Mouse (Mus musculus) thymus, postnatal 0 days (tissue): ENCODE measurements around the gene Lgr6. TPM values are rescaled to one million over a fixed set of nuclear protein-coding genes. Genes with fewer than 3 reads are reported as not detected.

Experiments
- DNase-seq: peaks from one replicate; pipeline ENCODE4 v3.0.0-alpha.2; 2015; ENCODE audit warnings: low spot score
- polyA plus RNA-seq: library from polyadenylated mRNA; unstranded; fragments of >200 nt; fragmentation: Nextera tagmentation; extraction: Ambion mirVana; gene quantifications from 2 replicates; pipeline ENCODE4 v1.2.1, GENCODE M21; 2015

Gene Lgr6
- polyA plus RNA-seq, 1 experiment from 2014 or later: 0.12 TPM

DNA sequence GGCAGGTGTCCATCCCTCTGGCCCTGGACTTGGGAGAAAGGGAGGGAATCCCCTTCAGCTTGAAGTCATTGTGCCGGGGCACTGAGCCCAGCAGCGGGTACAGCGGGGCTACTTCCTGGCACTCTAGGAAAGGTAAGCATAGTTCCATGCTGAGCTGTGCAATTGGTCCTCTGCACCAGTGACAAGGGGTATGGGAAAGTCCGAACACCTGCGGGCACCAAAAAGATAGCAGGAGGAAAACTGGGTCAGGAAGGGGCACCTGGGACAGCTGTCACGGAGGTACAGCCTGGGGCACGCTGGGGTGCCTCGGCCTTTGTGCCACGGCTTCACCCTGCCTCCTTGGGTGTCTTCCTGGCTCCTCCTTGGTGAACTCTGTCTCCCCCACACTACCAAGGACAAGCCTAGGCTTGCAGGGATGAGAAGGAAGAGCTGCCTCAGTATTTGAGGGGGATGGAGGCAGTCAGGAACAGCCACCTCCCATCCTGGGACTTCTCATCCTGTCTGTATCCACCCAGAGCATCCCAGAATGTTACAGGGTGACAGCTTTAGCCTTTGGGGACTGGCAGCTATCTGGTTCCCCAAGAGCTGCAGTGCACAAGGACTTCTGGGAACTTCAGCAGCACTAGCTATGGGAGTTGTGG lies 24.6 kb upstream of the Lgr6 start:
- DNase-seq: peak; percentile 47

- peak; percentile 45 for DNase-seq
Measured at GRCm38 (mm10) chr1:135128986-135129385, 23.9 kb upstream of the Lgr6 start.

GRCm38 (mm10) chr1:135128011-135128441 lies 22.9 kb upstream of the Lgr6 start:
- peak; percentile 48 for DNase-seq

GRCm38 (mm10) chr1:135126443-135127027 lies 21.5 kb upstream of the Lgr6 start:
- no peak for DNase-seq

DNA sequence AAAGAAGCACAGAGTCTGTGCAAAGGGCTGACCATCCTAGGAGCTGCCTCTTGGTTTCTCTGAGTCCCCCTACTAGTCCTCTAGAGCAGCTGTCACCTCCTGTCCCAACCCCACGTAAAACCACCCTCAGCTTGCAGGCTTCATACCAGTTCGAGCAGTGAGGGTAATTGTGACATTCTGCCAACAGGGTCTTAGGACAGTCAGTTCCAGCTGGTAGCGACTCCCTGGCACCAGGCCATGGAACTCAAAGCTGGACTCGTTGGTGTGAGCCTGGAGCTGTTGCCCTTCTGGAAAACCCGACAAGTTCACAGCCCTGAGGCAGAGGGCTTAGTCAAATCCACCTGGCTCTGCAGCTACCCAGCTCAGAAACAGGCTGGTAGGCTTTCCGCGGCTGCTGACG lies 20.9 kb upstream of the Lgr6 start:
- no peak for DNase-seq

DNA sequence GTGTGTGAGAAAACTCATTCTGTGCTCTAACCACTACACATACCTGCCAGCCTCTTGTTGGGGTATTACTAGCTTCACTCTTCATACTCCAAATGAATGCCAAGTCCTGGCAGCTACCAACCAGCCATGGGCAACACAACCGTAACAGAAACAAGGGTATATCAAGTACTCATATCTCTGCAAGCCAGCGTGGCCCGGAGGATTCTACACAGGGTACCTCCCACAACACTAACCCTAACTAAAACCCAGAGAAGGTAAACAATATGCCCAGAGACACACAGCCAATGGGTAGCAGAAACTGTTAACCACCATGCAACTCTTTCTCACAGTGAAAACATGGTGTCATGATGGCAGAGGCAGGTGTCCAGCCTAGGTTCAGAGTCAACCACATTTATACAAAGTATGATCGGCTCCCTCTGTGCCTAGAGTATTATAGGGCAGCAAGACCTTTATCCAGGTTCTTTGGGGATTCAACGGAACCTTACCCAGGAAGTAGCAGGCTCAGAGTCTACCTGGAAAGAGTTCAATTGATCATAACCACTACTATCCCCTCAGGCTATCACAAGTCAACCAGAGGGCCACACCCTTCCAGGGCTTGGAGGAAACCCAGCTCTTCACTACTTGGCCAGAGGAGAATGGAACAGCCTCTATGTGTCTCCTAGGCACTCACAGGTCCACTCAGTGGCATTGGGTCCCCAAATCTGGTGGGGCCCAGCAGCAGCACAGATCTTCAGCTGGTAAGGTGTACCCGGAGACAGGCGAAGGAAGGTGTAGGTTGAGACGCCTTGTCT lies 19.7 kb upstream of the Lgr6 start:
- DNase-seq: no peak

- peak; percentile 81 for DNase-seq
Measured at GRCm38 (mm10) chr1:135112661-135113060, 7.6 kb upstream of the Lgr6 start.

DNA sequence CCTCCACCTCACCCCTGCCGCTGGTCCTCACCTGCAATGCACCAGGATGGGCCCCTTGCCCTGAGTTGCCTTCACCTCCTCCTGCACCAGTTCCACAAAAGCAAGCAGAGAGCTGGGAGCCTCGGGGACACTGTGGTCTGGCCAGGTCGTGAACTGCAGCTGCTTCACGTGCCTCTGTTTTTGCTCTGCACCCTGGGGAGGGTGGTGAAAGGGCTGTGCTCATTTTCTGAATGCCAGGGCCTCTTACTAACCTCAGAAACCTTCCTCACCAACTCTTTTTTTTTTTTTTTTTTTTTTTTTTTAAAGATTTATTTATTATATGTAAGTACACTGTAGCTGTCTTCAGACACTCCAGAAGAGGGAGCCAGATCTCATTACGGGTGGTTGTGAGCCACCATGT lies 6.2 kb upstream of the Lgr6 start:
- peak; percentile 42 for DNase-seq

DNA sequence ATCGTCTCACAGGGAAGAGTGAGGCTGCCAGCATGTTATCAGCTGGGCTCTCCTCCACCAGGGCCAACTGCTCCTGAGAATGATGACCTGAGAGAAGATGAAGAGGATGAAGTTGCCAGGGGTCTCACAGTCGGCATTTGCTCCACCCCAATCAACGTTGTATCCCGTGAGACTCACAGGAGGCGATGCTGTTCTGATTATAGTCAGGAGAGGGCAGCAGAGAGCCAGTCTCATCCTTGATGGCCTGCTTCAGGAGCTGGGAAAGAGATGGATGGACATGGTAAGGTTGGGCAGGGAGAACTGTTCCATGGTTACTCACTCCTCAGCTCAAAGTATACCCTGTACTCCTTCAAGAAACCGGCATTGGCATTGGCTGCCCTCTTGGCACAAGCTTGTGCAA lies 5.0 kb upstream of the Lgr6 start:
- DNase-seq: peak; percentile 55

GRCm38 (mm10) chr1:135108611-135109010 lies 3.5 kb upstream of the Lgr6 start:
- no peak for DNase-seq

DNA sequence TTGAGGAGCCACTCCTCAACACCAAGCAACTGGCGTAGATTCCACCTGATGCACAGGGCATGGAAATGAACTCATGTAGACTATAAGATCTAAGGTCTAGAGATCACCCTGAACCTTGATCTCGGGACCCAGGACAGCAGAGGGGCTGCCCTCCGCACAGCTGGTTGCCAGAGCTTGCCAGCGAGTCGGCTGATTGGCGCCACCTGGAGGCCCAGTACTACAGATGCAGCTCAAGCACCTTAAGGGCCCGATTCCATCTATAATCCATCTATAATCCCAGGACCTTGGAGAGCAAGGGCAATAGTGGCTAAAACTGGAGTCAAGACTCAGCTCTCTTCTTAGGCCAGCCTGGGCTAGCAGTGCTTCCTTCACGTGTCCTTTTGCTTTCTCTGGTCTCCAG lies 875 bp upstream of the Lgr6 start:
- DNase-seq: peak; percentile 79

DNA sequence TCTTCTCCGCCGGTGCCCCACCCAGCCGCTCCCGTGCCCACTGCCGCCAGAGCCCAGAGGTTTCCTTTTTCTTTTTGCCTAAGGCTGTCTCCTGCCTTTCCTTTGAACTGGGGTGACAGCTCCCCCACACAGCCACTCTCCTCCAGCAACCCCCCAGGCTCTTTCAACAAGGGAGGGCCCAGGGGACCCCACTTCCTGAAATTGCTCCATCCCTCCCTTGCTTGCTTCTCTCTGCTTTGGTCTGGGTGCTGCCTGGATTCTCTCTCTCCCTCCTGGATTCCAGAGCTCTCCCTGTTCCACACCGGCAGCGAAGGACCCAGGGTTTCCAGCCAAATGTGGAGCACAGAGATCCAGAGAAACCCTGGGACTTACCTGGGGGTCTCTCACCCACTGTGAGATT lies 4.7 kb downstream of the Lgr6 start:
- no peak for DNase-seq

DNA sequence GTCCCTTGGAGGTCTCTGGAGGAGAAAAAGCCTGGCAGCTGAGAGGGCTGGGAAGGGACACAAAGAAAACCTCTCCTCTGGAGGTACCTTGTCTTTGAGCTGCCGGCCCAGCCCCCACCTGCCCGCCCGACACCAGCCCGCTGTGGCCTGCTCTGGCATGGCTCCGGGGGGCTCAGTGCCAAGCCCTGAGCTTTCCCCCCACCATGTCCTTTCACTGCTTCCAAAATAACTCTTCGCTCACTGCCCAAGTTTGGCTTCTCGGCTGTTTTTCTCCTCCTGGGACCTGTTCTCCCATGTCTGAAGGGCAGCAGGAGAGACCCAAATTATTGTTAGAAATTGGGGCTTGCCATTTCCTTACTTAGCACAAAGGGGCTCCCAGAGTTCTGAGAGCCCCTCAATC lies 6.6 kb downstream of the Lgr6 start:
- DNase-seq: no peak

GRCm38 (mm10) chr1:135097441-135097840 lies 7.6 kb downstream of the Lgr6 start:
- no peak for DNase-seq

DNA sequence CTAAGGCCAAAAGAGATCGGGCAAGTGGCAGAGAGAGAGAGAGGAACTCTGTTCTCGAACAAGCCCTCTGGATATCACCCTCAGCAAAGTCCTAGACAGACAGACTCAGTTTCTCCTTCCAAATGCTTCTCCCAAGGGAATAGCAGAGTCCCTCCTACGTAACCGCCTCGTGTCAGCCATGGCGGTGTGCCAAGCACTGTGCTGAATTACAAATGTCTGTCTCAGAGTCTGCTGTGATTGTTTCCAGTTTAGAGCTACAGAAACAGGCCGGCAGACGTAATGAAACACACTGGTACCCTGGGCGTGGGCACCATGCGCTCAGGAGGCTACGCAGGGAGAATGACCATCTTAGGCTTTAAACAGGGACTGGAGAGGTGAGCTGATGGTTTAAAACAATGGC lies 8.8 kb downstream of the Lgr6 start:
- no peak for DNase-seq

- no peak for DNase-seq
Measured at GRCm38 (mm10) chr1:135095189-135095588, 9.9 kb downstream of the Lgr6 start.

DNA sequence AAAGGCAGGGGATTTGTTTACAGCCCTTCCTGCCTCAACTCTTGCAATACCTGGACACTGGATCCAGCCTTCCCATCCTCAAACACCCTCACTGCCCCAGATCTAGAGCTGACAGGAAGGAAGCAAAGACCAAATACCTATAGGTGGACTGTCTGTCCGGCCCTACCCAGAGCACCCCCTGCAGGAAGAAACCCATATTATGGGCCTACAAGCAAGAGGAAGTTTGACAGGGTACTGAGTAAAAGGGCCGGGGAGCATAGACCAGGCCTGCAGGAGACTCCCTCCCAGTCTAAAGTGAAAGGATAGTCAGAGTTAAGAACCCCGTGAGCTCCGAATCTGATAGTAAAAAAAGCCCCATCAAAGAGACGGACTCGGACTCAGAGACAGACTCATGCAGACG lies 10.4 kb downstream of the Lgr6 start:
- DNase-seq: no peak

DNA sequence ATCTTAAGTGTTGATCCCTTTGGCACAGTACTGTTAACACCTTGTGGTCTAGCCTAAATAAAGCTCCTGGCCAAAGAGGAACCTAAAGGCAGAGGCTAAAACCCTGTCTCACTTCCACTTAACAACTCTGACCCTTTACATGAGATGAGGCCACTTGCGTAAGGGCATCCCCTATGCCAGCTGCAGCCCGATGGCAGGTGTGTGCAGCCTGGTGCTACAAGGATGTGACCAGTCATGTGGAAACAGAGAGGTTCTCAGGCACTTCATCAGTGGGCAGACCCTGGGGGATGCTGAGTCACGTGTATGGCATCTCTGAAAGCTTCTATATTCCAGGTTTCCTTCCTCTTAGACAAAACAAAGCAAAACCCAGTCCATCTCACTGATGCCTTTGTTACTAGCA lies 14.2 kb downstream of the Lgr6 start:
- no peak for DNase-seq

- no peak for DNase-seq
Measured at GRCm38 (mm10) chr1:135089626-135090025, 15.4 kb downstream of the Lgr6 start.

DNA sequence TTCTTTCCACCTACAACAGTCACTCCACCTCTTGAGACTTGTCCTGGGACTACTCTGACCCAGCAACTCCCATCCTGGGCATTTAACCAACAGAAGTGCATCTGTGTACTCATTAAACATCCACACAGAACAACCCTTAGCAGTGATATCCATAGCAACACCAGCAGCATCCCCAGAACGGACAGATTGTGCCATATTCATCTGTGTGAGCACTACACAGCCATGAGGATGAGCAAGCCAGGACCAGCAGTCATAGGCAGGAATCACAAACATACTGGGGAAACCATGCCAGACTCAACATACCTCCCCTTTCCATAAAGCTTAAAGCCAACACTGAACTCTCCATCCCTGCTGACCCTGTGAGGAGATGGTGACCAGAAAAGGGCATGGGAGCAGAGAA lies 17.7 kb downstream of the Lgr6 start:
- DNase-seq: no peak

DNA sequence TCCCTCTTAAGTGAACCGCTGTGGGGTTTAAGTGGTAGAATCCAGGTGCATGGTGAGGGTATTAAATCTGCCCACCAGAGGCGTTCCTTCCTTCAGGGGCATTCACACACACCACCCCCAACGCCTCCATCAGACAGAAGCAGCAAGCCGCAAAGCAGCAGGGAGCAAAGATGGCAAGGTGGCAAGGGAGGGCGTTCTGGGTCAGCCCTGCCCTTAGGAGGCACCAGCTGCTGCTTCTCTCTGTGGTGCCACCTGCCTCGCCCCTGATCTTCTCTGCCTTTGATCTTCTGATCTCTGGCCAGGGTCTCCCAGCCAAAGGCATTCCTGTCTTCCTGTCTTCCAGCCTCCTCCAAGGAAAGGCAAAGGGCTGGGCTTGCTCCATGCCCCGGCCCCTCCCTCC lies 19.1 kb downstream of the Lgr6 start:
- peak; percentile 25 for DNase-seq

DNA sequence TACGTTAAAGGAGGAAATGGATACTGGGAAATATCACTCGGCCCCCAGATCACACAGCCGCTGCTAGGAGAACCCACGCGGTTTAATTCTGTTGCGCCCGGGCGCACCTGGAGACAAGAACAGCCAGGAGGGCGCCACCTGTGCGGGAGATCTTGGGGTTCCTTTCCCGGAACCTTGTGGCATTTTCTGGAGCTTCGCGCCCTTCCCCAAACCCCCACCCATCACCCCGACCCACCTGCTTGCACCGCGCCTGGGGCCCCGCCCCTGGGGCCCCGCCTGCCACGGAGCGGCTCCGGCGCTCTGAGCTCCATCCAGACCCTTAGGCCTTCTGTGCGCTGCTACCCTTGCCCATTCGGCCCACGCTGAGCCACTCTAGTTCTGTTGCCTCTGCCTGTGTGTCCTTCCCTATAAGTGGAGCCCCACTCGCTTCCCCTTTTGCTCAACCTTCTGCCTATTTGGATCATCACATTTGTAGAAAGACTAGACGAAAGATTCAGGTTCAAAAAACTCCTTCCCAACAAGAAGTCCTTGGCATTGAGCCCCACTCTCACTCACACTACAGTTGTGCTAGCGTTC lies 19.7 kb downstream of the Lgr6 start:
- no peak for DNase-seq
